Mouse (Mus musculus) thymus, postnatal 36 days (tissue): ENCODE measurements around the gene Slc26a11.
A peak's percentile ranks its signal among the peaks of the same experiment; 100 is the strongest.

Source experiments
- DNase-seq, 2 experiments: peaks; one replicate each; pipeline ENCODE4 v3.0.0; 2022; ENCODE audit warnings: mixed read lengths in 2 of 2

Gene Slc26a11

GRCm38 (mm10) chr11:119402501-119403160 is 47.3 kb downstream of the Slc26a11 start:
- DNase-seq = no peak

GRCm38 (mm10) chr11:119404627-119405026 is 49.3 kb downstream of the Slc26a11 start:
- peak; percentile 59 to 67 for DNase-seq

GRCm38 (mm10) chr11:119407381-119407780 is 52.0 kb downstream of the Slc26a11 start:
- DNase-seq = no peak

DNA sequence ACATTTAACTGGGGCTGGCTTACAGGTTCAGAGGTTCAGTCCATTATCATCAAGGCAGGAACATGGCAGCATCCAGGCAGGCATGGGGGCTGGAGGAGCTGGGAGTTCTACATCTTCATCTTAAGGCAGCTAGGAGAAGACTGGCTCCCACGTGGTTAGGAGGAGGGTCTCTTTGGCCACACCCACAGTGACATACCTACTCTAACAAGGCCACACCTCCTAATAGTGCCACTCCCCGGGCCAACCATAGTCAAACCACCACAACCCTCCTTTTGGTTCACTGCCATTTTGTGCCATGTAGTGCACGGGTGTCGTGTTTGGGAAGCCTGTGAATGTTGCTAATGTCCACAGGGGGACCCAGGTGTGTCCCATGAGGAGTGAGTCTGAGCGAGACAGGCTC is 52.6 kb downstream of the Slc26a11 start:
- DNase-seq = no peak

- DNase-seq = peak in 1 of 2 experiments; percentile 28
Measured at GRCm38 (mm10) chr11:119419327-119420118, 64.2 kb downstream of the Slc26a11 start.

- peak; percentile 29 to 51 for DNase-seq
Measured at GRCm38 (mm10) chr11:119420426-119420825, 65.1 kb downstream of the Slc26a11 start.

DNA sequence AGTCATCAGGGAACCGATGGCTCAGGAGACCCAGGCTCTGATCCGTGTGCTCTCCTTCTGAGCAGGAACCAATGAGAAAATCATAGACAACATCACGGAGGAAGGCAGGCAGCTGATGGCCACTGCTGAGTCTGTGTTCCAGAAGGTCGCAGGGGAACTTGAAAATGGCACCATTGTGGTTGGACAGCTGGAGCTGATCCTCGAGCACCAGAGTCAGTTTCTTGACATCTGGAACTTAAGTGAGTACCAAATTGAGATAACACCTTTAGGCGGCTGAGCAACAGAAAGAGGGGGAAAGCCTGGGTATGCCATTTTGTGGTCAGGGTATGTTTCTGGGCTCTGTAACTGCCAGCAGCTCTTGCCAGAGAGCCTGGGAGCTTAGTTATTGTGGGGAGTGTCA is 72.1 kb downstream of the Slc26a11 start:
- DNase-seq = peak; percentile 29 to 43

DNA sequence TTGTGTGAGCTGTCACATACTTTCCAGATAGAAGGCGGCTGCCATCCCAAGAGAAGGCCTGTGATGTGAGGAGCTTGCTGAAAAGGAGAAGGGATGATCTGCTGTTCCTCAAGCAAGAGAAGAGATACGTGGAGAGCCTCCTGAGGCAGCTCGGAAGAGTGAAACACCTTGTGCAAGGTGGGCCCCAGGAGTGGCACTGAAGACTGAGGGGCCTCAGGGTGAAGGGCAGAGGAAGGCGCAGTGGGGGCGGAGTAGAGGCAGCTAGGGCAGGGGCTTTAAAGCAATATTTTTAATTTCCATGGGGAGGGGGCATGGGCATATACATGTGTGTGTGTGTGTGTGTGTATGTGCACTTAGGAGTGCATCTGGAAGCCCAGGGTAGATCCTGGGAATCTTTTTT is 72.6 kb downstream of the Slc26a11 start:
- peak; percentile 40 to 50 for DNase-seq

DNA sequence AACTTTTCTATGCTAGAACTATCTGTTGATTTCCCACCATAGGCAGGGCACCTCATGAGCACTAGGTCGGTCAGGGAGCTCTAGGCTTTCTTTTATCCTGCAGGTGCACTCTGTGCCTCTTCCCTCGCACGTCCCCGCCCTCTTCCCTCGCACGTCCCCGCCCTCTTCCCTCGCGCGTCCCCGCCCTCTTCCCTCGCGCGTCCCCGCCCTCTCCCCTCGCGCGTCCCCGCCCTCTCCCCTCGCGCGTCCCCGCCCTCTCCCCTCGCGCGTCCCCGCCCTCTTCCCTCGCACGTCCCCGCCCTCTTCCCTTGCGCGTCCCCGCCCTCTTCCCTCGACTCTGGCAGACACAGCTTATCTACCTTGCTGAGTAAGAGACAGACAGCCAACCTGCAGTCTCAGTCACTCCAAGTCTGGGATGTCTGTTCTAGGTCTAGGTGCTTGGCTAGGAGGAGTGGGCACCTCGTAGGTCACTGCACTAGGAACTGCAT is 73.3 kb downstream of the Slc26a11 start:
- DNase-seq = peak; percentile 81 to 84
